Mouse (Mus musculus) brain, adult 10 weeks (tissue): ENCODE data around the gene Inf2. TPM values are rescaled to one million over a fixed set of nuclear protein-coding genes. Genes with fewer than 3 reads are reported as not detected.

Source experiments
- polyA plus RNA-seq: library from polyadenylated mRNA; stranded (reverse); fragments of 350-450 nt; fragmentation: Illumina TruSeq; extraction: RNeasy Lipid Tissue Mini Kit (QIAGEN cat#74804); gene quantifications from one replicate; pipeline ENCODE4 v1.2.3, GENCODE M21; 2015; ENCODE audit warnings: low read depth, low replicate concordance

The Inf2 gene
- 124 TPM for polyA plus RNA-seq

GRCm38 (mm10) chr12:112588426-112589256, at the start of gene Inf2:
TSS of gene Inf2 (plus strand) at chr12:112588784.

DNA sequence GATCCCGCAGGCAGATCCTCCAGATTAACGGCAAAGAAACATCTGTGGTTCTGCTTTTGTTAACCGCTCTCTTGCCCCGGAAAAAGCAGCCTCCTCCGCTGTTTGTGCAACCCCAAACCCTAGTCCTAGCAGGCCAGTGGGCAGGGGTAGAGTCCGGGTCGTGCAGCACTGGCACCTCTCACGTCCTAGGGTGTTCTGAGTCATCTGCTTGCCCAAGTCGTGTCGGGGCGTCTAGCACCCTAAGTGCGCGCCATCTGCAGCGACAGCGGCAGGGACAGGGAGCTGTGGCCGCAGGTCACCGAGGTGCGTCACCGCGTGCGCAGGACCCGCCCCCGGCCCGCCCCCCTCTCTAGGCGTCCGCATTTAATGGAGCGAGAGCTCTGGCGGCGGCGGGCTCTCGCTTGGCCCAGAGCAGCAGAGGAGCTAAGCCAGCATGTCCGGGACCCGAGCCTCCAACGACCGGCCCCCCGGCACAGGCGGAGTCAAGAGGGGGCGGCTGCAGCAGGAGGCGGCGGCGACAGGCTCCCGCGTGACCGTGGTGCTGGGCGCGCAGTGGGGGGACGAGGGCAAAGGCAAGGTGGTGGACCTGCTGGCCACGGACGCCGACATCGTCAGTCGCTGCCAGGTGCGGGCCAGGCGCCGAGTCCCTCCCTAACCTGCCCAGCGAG, 31.2 kb downstream of the Inf2 start, which contains the start of gene Adssl1:
TSS of gene Adssl1 (plus strand) at position 360 of the 668 bp plus-strand sequence.

DNA sequence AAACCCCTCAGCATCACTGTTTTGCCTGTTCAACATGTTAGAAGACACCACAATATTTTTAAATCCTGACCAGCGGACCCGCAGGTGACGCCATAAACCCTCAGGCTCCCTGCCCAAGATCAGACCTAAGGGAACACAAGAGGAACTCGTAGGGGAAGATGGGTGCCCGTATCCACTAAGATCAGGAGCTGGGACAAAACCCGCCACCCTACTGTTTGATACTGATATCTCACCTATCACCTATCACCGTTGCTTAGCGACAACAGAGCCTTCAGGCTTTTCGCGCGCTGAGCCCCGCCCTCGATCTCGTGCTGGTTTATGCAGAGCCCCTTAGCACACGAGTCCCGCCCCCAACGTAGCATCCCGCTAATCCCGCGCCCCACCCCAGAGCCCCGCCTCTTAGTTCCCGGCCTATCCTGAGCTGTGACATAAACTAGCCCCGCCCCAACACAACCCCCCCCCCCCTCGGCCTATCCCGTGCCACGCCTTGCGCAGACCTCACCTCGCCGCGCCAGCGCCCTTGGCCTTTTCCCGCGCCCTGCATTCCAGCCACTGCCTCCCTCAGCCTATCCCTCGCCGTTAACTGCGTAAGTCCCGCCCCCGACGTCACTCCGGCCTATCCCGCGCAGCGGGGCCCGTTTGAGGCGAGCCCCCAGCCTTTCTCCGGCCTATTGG, 55.7 kb downstream of the Inf2 start, which contains the start of gene Siva1:
TSS of gene Siva1 (plus strand) at position 500 of the 675 bp plus-strand sequence.

Other genes with a start within 250 kb of the Inf2 start
- gene A530016L24Rik, start 99.3 kb upstream of the Inf2 start, polyA plus RNA-seq: not detected
- 114 TPM for gene Tmem179, start 72.0 kb upstream of the Inf2 start, polyA plus RNA-seq
- gene Adssl1, start 31.3 kb downstream of the Inf2 start, polyA plus RNA-seq: 27.5 TPM
- 19.1 TPM for gene Siva1, start 55.9 kb downstream of the Inf2 start, polyA plus RNA-seq
- gene Akt1, start 86.1 kb downstream of the Inf2 start, polyA plus RNA-seq: 129 TPM
- gene Zbtb42, start 90.0 kb downstream of the Inf2 start, polyA plus RNA-seq: 0.97 TPM
- 91.5 TPM for gene Cep170b, start 131.7 kb downstream of the Inf2 start, polyA plus RNA-seq
- 9.5 TPM for gene Pld4, start 171.9 kb downstream of the Inf2 start, polyA plus RNA-seq
- 1.5 TPM for gene Ahnak2, start 213.9 kb downstream of the Inf2 start, polyA plus RNA-seq
- gene Clba1, start 220.2 kb downstream of the Inf2 start, polyA plus RNA-seq: 15.2 TPM
- 6.6 TPM for gene Cdca4, start 240.6 kb downstream of the Inf2 start, polyA plus RNA-seq